Mouse (Mus musculus): Measurements from ENCODE around the gene Gtf2h1.

- TF ChIP-seq ZNF384 (IDR thresholded peaks at IDR 0.05; ENCODE audit: low read depth, low read length): no peak
- no peak for TF ChIP-seq ZC3H11A (IDR thresholded peaks at IDR 0.05; ENCODE audit: borderline replicate concordance, low read depth, low read length)
- no peak for TF ChIP-seq CHD2 (IDR thresholded peaks at IDR 0.05; ENCODE audit: low read depth, low read length)
Measured at GRCm38 (mm10) chr7:46842278-46842677, 46.4 kb downstream of the Gtf2h1 start.
